Mouse (Mus musculus) G1E (cell line): ENCODE results near the gene Ift122.

Source experiments
- CTCF ChIP-seq: IDR thresholded peaks from 2 replicates; pipeline ENCODE4 v1.5.1; 2012; ENCODE audit warnings: low read depth, low read length, inconsistent platforms, mixed read lengths
- GATA1 ChIP-seq: IDR thresholded peaks from 2 replicates; pipeline ENCODE4 v1.6.1; 2012; ENCODE audit warnings: borderline replicate concordance, low read length, inconsistent platforms, mixed read lengths
- GATA2 ChIP-seq: IDR thresholded peaks from 2 replicates; pipeline ENCODE4 v1.6.1; 2012; ENCODE audit warnings: low read depth, low read length, inconsistent platforms, borderline replicate concordance
- POLR2AphosphoS5 ChIP-seq: IDR thresholded peaks from 2 replicates; pipeline ENCODE4 v1.6.1; 2012; ENCODE audit warnings: low read depth, low read length, inconsistent platforms; ENCODE audit not compliant: insufficient replicate concordance
- TAL1 ChIP-seq: conservative IDR thresholded peaks from 2 replicates; pipeline ENCODE4 v1.6.1; 2012; ENCODE audit warnings: low read depth, low read length, inconsistent platforms, mixed read lengths

DNA sequence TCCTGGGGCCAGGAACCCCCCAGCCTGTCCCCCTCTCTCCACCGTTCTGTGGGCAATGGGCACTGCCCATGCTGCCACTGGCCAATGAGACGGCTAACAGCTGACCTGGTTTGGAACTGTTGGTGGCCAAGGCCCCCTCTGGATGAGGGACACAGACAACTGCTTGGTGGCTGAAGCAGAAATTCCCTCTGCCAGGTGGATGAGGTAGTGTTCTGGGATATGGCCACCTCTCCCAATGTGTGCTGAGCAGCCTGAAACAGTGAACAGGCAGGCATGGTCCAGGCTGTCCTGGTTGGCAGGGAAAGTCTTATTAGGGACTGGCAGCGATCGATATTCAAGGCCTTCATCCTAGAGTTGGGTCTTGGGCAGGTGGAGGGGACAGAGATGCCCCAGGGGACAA is 101.9 kb downstream of the Ift122 start:
- TF ChIP-seq CTCF (no peak), GATA2 (no peak), GATA1 (no peak), POLR2AphosphoS5 (no peak), TAL1 (no peak)
